Mouse (Mus musculus): ENCODE data around the gene Tmem238l. TPM values are rescaled to one million over a fixed set of nuclear protein-coding genes. Genes with fewer than 3 reads are reported as not detected.
A peak's percentile ranks its signal among the peaks of the same experiment; 100 is the strongest.

The Tmem238l gene
- polyA plus RNA-seq, 1 experiment from 2014 or later = not detected

DNA sequence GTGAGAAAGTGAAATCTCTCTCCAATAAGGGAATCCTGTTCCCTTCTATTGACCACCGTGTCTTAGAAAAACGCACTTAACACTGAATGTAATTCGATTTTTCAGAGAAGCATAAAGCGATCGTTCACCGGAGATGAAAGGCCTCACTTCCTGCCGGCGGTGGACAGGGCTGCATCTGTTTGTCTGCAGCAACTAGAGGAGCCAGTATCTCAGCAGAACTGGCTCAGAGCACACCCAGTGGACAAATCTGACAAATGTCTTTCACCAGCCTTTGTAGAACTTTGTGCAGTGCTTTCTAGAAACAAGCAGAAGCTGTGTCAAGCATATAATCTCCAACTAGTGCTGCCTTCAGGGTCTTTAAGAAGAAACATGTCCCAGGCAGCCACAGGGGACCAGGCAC lies 54.0 kb downstream of the Tmem238l start:
- Histone ChIP-seq H3K27ac (ENCODE audit: low read depth, low read length) (peak overlapping the region; percentile 1; the same call in 1 of the 2 replicates), H3K4me2 (ENCODE audit: low read length) (no peak overlapping the region), H3K36me3 (ENCODE audit: control insufficient read depth, insufficient read depth, low read length) (no peaks in the 10 kb centered on the region), H3K9ac (ENCODE audit: low read depth, low read length) (no peak overlapping the region), H3K27me3 (replicated peaks; ENCODE audit: control insufficient read depth, insufficient read depth, low read length) (no peaks in the 10 kb centered on the region), H3K4me1 (ENCODE audit: control insufficient read depth, insufficient read depth, low read depth, low read length) (peaks cover 10% of the 10 kb centered on the region), H3K4me3 (ENCODE audit: low read length) (no peak overlapping the region), H3K9me3 (ENCODE audit: control insufficient read depth, low read length) (no peaks in the 10 kb centered on the region)
- peak; percentile 78 for ATAC-seq
- WGBS = 9% methylated on average over 8 of the region's 8 CpGs

- no peaks in the 10 kb centered on the region for H3K27me3 ChIP-seq (replicated peaks; ENCODE audit: control insufficient read depth, insufficient read depth, low read length)
- H3K27ac ChIP-seq (ENCODE audit: low read depth, low read length) = no peak overlapping the region
- H3K4me3 ChIP-seq (ENCODE audit: low read length) = no peak overlapping the region
- H3K36me3 ChIP-seq (ENCODE audit: control insufficient read depth, insufficient read depth, low read length) = no peaks in the 10 kb centered on the region
- H3K9me3 ChIP-seq (ENCODE audit: control insufficient read depth, low read length) = no peaks in the 10 kb centered on the region
- no peak overlapping the region for H3K9ac ChIP-seq (ENCODE audit: low read depth, low read length)
- H3K4me2 ChIP-seq (ENCODE audit: low read length) = no peak overlapping the region
- 34% methylated on average over 4 of the region's 4 CpGs for WGBS
- peaks cover 10% of the 10 kb centered on the region for H3K4me1 ChIP-seq (ENCODE audit: control insufficient read depth, insufficient read depth, low read depth, low read length)
- ATAC-seq = no peak
These were observed 55.2 kb downstream of the Tmem238l start for GRCm38 (mm10) chr11:67011635-67012034.

Other genes with a start within 250 kb of the Tmem238l start
- gene Pirt, start 44.7 kb upstream of the Tmem238l start, polyA plus RNA-seq (2015; fragmentation: Nextera tagmentation; extraction: Ambion mirVana) = 3.0 and 4.8 TPM in 2 replicates
- gene Tmem220, start 68.5 kb downstream of the Tmem238l start, polyA plus RNA-seq (2015; fragmentation: Nextera tagmentation; extraction: Ambion mirVana) = 0.50 and 0.57 TPM in 2 replicates
- gene Adprm, start 96.0 kb downstream of the Tmem238l start, polyA plus RNA-seq (2015; fragmentation: Nextera tagmentation; extraction: Ambion mirVana) = 30.3 and 30.8 TPM in 2 replicates
- gene Sco1, start 96.0 kb downstream of the Tmem238l start, polyA plus RNA-seq (2015; fragmentation: Nextera tagmentation; extraction: Ambion mirVana) = 9.6 and 12.0 TPM in 2 replicates
- 0.29 and 11.0 TPM in 2 replicates for gene Myh3, start 121.7 kb downstream of the Tmem238l start, polyA plus RNA-seq (2015; fragmentation: Nextera tagmentation; extraction: Ambion mirVana)
- gene Myh2, start 214.4 kb downstream of the Tmem238l start, polyA plus RNA-seq (2015; fragmentation: Nextera tagmentation; extraction: Ambion mirVana) = 0.15 and 0.21 TPM in 2 replicates
- gene Myh1, start 243.4 kb downstream of the Tmem238l start, polyA plus RNA-seq (2015; fragmentation: Nextera tagmentation; extraction: Ambion mirVana) = 0.10 and 0.13 TPM in 2 replicates